Mouse (Mus musculus): ENCODE data around the gene Utrn.

The Utrn gene

GRCm38 (mm10) chr10:12869029-12869671, at the start of gene Utrn:
Utrn (minus strand) TSS chr10:12869365.
- peak; percentile 64 to 67 for DNase-seq

GRCm38 (mm10) chr10:12917626-12918025, 48.5 kb upstream of the Utrn start:
- no peak for DNase-seq

- no peak for DNase-seq
Measured at GRCm38 (mm10) chr10:12916376-12916775, 47.2 kb upstream of the Utrn start.

- DNase-seq: no peak
Measured at GRCm38 (mm10) chr10:12915826-12916225, 46.7 kb upstream of the Utrn start.

- no peak for DNase-seq
Measured at GRCm38 (mm10) chr10:12914203-12914602, 45.0 kb upstream of the Utrn start.

GRCm38 (mm10) chr10:12911981-12912530, 42.9 kb upstream of the Utrn start:
- no peak for DNase-seq

- DNase-seq: no peak
Measured at GRCm38 (mm10) chr10:12911451-12911850, 42.3 kb upstream of the Utrn start.

- DNase-seq: no peak
Measured at GRCm38 (mm10) chr10:12909891-12910290, 40.7 kb upstream of the Utrn start.

- no peak for DNase-seq
Measured at GRCm38 (mm10) chr10:12909179-12909578, 40.0 kb upstream of the Utrn start.

- no peak for DNase-seq
Measured at GRCm38 (mm10) chr10:12904140-12904528, 35.0 kb upstream of the Utrn start.

GRCm38 (mm10) chr10:12903440-12904139, 34.4 kb upstream of the Utrn start:
- DNase-seq: no peak

- no peak for DNase-seq
Measured at GRCm38 (mm10) chr10:12899901-12900300, 30.7 kb upstream of the Utrn start.

GRCm38 (mm10) chr10:12893339-12893738, 24.2 kb upstream of the Utrn start:
- DNase-seq: no peak

GRCm38 (mm10) chr10:12888373-12888772, 19.2 kb upstream of the Utrn start:
- no peak for DNase-seq

- no peak for DNase-seq
Measured at GRCm38 (mm10) chr10:12887792-12888191, 18.6 kb upstream of the Utrn start.

- no peak for DNase-seq
Measured at GRCm38 (mm10) chr10:12884308-12884948, 15.3 kb upstream of the Utrn start.

GRCm38 (mm10) chr10:12881911-12882310, 12.7 kb upstream of the Utrn start:
- DNase-seq: no peak

- DNase-seq: no peak
Measured at GRCm38 (mm10) chr10:12879313-12879695, 10.1 kb upstream of the Utrn start.

GRCm38 (mm10) chr10:12878661-12879312, 9.6 kb upstream of the Utrn start:
- no peak for DNase-seq

- DNase-seq: no peak
Measured at GRCm38 (mm10) chr10:12876426-12876825, 7.3 kb upstream of the Utrn start.

- DNase-seq: no peak
Measured at GRCm38 (mm10) chr10:12875410-12875809, 6.2 kb upstream of the Utrn start.

GRCm38 (mm10) chr10:12874577-12875277, 5.6 kb upstream of the Utrn start:
- DNase-seq: no peak

- no peak for DNase-seq
Measured at GRCm38 (mm10) chr10:12869846-12870245, 681 bp upstream of the Utrn start.

All from cerebellum, postnatal 36 days (tissue).